Mouse (Mus musculus): ENCODE data around the gene Astn2. TPM values are rescaled to one million over a fixed set of nuclear protein-coding genes. Genes with fewer than 3 reads are reported as not detected.

Gene Astn2
- polyA plus RNA-seq, 1 experiment from 2014 or later: 1.1 TPM

GRCm38 (mm10) chr4:65421272-65421671 lies 983.1 kb downstream of the Astn2 start:
- H3K36me3 ChIP-seq: no peaks in the 10 kb centered on the region
- H3K9me3 ChIP-seq: no peaks in the 10 kb centered on the region
- 88% methylated on average over 2 of the region's 2 CpGs for WGBS
- peaks cover 12% of the 10 kb centered on the region for H3K4me1 ChIP-seq
- H3K4me2 ChIP-seq: no peak overlapping the region
- no peak overlapping the region for H3K4me3 ChIP-seq
- H3K27ac ChIP-seq: 0 out of 2 replicates have a peak overlapping the region, but pooled peaks have one; percentile 41
- H3K27me3 ChIP-seq: no peaks in the 10 kb centered on the region
- no peak for ATAC-seq (ENCODE audit: insufficient number of reproducible peaks, insufficient read depth, low FRiP score, low TSS enrichment, low read depth)
- no peak overlapping the region for H3K9ac ChIP-seq

- Histone ChIP-seq H3K4me1 (peaks cover 12% of the 10 kb centered on the region), H3K27me3 (no peaks in the 10 kb centered on the region), H3K9ac (no peak overlapping the region), H3K9me3 (no peaks in the 10 kb centered on the region), H3K4me2 (no peak overlapping the region), H3K4me3 (no peak overlapping the region), H3K27ac (peak overlapping the region; percentile 41), H3K36me3 (no peaks in the 10 kb centered on the region)
- 9% methylated on average over 3 of the region's 3 CpGs for WGBS
- no peak for ATAC-seq (ENCODE audit: insufficient number of reproducible peaks, insufficient read depth, low FRiP score, low TSS enrichment, low read depth)
Observed at GRCm38 (mm10) chr4:65420511-65420931, 983.9 kb downstream of the Astn2 start.

- 88% methylated on average over 4 of the region's 4 CpGs for WGBS
- Histone ChIP-seq H3K9ac (no peak overlapping the region), H3K27ac (no peak overlapping the region), H3K9me3 (no peaks in the 10 kb centered on the region), H3K4me1 (peaks cover 6% of the 10 kb centered on the region), H3K36me3 (no peaks in the 10 kb centered on the region), H3K4me3 (no peak overlapping the region), H3K4me2 (no peak overlapping the region), H3K27me3 (no peaks in the 10 kb centered on the region)
- no peak for ATAC-seq (ENCODE audit: insufficient number of reproducible peaks, insufficient read depth, low FRiP score, low TSS enrichment, low read depth)
Observed at GRCm38 (mm10) chr4:65415507-65415906, 988.9 kb downstream of the Astn2 start.

- Histone ChIP-seq H3K27ac (no peak overlapping the region), H3K4me1 (peaks cover 7% of the 10 kb centered on the region), H3K4me2 (no peak overlapping the region), H3K4me3 (no peak overlapping the region), H3K27me3 (no peaks in the 10 kb centered on the region), H3K9ac (no peak overlapping the region), H3K9me3 (no peaks in the 10 kb centered on the region), H3K36me3 (no peaks in the 10 kb centered on the region)
- 47% methylated on average over 6 of the region's 6 CpGs for WGBS
- ATAC-seq (ENCODE audit: insufficient number of reproducible peaks, insufficient read depth, low FRiP score, low TSS enrichment, low read depth): no peak
Observed at GRCm38 (mm10) chr4:65402836-65403634, 1001.4 kb downstream of the Astn2 start.

- no peaks in the 10 kb centered on the region for H3K27me3 ChIP-seq
- peaks cover 7% of the 10 kb centered on the region for H3K4me1 ChIP-seq
- no peak overlapping the region for H3K4me2 ChIP-seq
- 86% methylated on average over 5 of the region's 5 CpGs for WGBS
- H3K4me3 ChIP-seq: no peak overlapping the region
- no peak overlapping the region for H3K9ac ChIP-seq
- no peak overlapping the region for H3K27ac ChIP-seq
- no peaks in the 10 kb centered on the region for H3K36me3 ChIP-seq
- ATAC-seq (ENCODE audit: insufficient number of reproducible peaks, insufficient read depth, low FRiP score, low TSS enrichment, low read depth): no peak
- H3K9me3 ChIP-seq: no peaks in the 10 kb centered on the region
Observed at GRCm38 (mm10) chr4:65402286-65402685, 1002.1 kb downstream of the Astn2 start.

GRCm38 (mm10) chr4:65399457-65399856 lies 1005.0 kb downstream of the Astn2 start:
- ATAC-seq (ENCODE audit: insufficient number of reproducible peaks, insufficient read depth, low FRiP score, low TSS enrichment, low read depth): no peak
- no peak overlapping the region for H3K4me3 ChIP-seq
- no peak overlapping the region for H3K27ac ChIP-seq
- H3K4me2 ChIP-seq: no peak overlapping the region
- WGBS: 98% methylated on average over 4 of the region's 4 CpGs
- H3K27me3 ChIP-seq: no peaks in the 10 kb centered on the region
- no peaks in the 10 kb centered on the region for H3K9me3 ChIP-seq
- H3K9ac ChIP-seq: no peak overlapping the region
- H3K4me1 ChIP-seq: peaks cover 7% of the 10 kb centered on the region
- no peaks in the 10 kb centered on the region for H3K36me3 ChIP-seq

- Histone ChIP-seq H3K4me1 (no peaks in the 10 kb centered on the region), H3K36me3 (no peaks in the 10 kb centered on the region), H3K9ac (no peak overlapping the region), H3K4me3 (no peak overlapping the region), H3K27ac (no peak overlapping the region), H3K4me2 (no peak overlapping the region), H3K9me3 (no peaks in the 10 kb centered on the region), H3K27me3 (no peaks in the 10 kb centered on the region)
- ATAC-seq (ENCODE audit: insufficient number of reproducible peaks, insufficient read depth, low FRiP score, low TSS enrichment, low read depth): no peak
- 72% methylated on average over 3 of the region's 3 CpGs for WGBS
Observed at GRCm38 (mm10) chr4:65396806-65397205, 1007.6 kb downstream of the Astn2 start.

- no peak for ATAC-seq (ENCODE audit: insufficient number of reproducible peaks, insufficient read depth, low FRiP score, low TSS enrichment, low read depth)
Observed at GRCm38 (mm10) chr4:65391001-65391400, 1013.4 kb downstream of the Astn2 start.

GRCm38 (mm10) chr4:65383070-65383469 lies 1021.3 kb downstream of the Astn2 start:
- Histone ChIP-seq H3K4me1 (no peaks in the 10 kb centered on the region), H3K36me3 (no peaks in the 10 kb centered on the region), H3K27me3 (no peaks in the 10 kb centered on the region), H3K9ac (no peak overlapping the region), H3K4me3 (no peak overlapping the region), H3K9me3 (no peaks in the 10 kb centered on the region), H3K27ac (no peak overlapping the region), H3K4me2 (no peak overlapping the region)
- no peak for ATAC-seq (ENCODE audit: insufficient number of reproducible peaks, insufficient read depth, low FRiP score, low TSS enrichment, low read depth)
- 82% methylated on average over 4 of the region's 4 CpGs for WGBS

More at GRCm38 (mm10) chr4:65391001-65391400, 1013.4 kb downstream of the Astn2 start:
- H3K27ac ChIP-seq: no peak overlapping the region
- WGBS: 64% methylated on average over 4 of the region's 4 CpGs
- no peak overlapping the region for H3K4me3 ChIP-seq
- H3K36me3 ChIP-seq: no peaks in the 10 kb centered on the region
- no peak overlapping the region for H3K9ac ChIP-seq
- no peaks in the 10 kb centered on the region for H3K9me3 ChIP-seq
- no peaks in the 10 kb centered on the region for H3K27me3 ChIP-seq
- no peaks in the 10 kb centered on the region for H3K4me1 ChIP-seq
- H3K4me2 ChIP-seq: no peak overlapping the region

GRCm38 (mm10) chr4:65379461-65379860 lies 1025.0 kb downstream of the Astn2 start:
- no peaks in the 10 kb centered on the region for H3K36me3 ChIP-seq
- no peaks in the 10 kb centered on the region for H3K27me3 ChIP-seq
- H3K9ac ChIP-seq: no peak overlapping the region
- no peak overlapping the region for H3K4me3 ChIP-seq
- H3K27ac ChIP-seq: no peak overlapping the region
- no peaks in the 10 kb centered on the region for H3K9me3 ChIP-seq
- 94% methylated on average over 4 of the region's 4 CpGs for WGBS
- H3K4me1 ChIP-seq: no peaks in the 10 kb centered on the region
- ATAC-seq (ENCODE audit: insufficient number of reproducible peaks, insufficient read depth, low FRiP score, low TSS enrichment, low read depth): no peak
- no peak overlapping the region for H3K4me2 ChIP-seq

GRCm38 (mm10) chr4:65376571-65376970 lies 1027.8 kb downstream of the Astn2 start:
- no peak for ATAC-seq (ENCODE audit: insufficient number of reproducible peaks, insufficient read depth, low FRiP score, low TSS enrichment, low read depth)
- Histone ChIP-seq H3K36me3 (no peaks in the 10 kb centered on the region), H3K9me3 (no peaks in the 10 kb centered on the region), H3K4me2 (no peak overlapping the region), H3K9ac (no peak overlapping the region), H3K4me3 (no peak overlapping the region), H3K27me3 (no peaks in the 10 kb centered on the region), H3K27ac (no peak overlapping the region), H3K4me1 (no peaks in the 10 kb centered on the region)
- 91% methylated on average over 2 of the region's 2 CpGs for WGBS

- Histone ChIP-seq H3K36me3 (no peaks in the 10 kb centered on the region), H3K9me3 (0 out of 2 replicates have a peak, but pooled peaks cover 3% of the 10 kb centered on the region), H3K4me1 (no peaks in the 10 kb centered on the region), H3K27ac (no peak overlapping the region), H3K9ac (no peak overlapping the region), H3K4me3 (no peak overlapping the region), H3K4me2 (no peak overlapping the region), H3K27me3 (no peaks in the 10 kb centered on the region)
- WGBS: 35% methylated on average over 1 of the region's 1 CpGs
- no peak for ATAC-seq (ENCODE audit: insufficient number of reproducible peaks, insufficient read depth, low FRiP score, low TSS enrichment, low read depth)
Observed at GRCm38 (mm10) chr4:65373841-65374240, 1030.6 kb downstream of the Astn2 start.

Measured in embryonic facial prominence, embryonic 13.5 days (tissue).